20 mouse cellular contexts compared by ENCODE assay signal in the genomic region with DNA sequence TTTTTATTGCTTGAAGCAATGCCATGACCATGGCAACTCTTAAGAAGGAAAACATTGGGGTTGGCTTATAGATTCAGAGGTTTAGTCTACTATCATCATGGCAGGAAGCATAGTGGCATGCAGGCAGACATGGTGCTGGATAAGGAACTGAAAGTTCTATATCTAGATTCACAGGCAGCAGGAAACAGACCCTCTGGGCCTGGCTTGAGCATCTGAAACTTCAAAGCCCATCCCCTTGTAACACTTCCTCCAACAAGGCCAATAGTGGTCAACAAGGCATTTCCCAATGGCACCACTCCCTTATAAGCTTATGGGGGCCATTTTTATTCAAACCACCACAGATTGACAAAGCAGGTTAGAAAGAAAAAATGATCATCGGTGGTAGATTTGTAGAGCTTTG.
"Had no signal": no experiment of that assay in that cellular context is flagged by ENCODE, and none has a peak within 500 bp of the region (broad histone marks: within the 10 kb centered on the region; RNA-seq: fewer than 3 reads in every experiment).

No protein-coding gene starts in this region.

- H3K36me3 ChIP-seq: heart, embryonic 10.5 days; heart, embryonic 12.5 days; hindbrain, embryonic 13.5 days; hindbrain, embryonic 15.5 days; kidney, embryonic 15.5 days; limb, embryonic 10.5 days; limb, embryonic 12.5 days had no signal

- DNase-seq: gastrocnemius, postnatal 14 days; gastrocnemius, postnatal 36 days; heart, adult 18-20 months; heart, postnatal 10 days; heart, postnatal 36 days; kidney, adult 11 months; kidney, adult 2 months; kidney, adult 9 months; kidney, postnatal 14 days; kidney, postnatal 36 days; liver had no signal

- ATAC-seq: hindbrain, postnatal 0 days; intestine, embryonic 16.5 days had no signal

- H3K27me3 ChIP-seq: heart, embryonic 12.5 days; hindbrain, embryonic 13.5 days; hindbrain, embryonic 15.5 days; kidney, embryonic 15.5 days; limb, embryonic 12.5 days had no signal
